In genomic region chr17:31470766-31471418, GRCm38 (mm10) we compare ENCODE assay signal across 22 mouse cellular contexts. TPM values are rescaled to one million over a fixed set of nuclear protein-coding genes. Genes with fewer than 3 reads are reported as not detected.
A peak's percentile ranks its signal among the peaks of the same experiment; 100 is the strongest.
DNase-seq lines count a peak whose midpoint lies in the region; ATAC-seq and TF ChIP-seq lines count a peak whose summit lies in the region.
"Had no signal": no experiment of that assay in that cellular context is flagged by ENCODE, and none has a peak within 500 bp of the region (broad histone marks: within the 10 kb centered on the region; RNA-seq: fewer than 3 reads in every experiment).

No protein-coding gene starts in this region.

- H3K36me3 ChIP-seq in midbrain, embryonic 10.5 days = peaks cover 41% of the 10 kb centered on the region
- H3K36me3 ChIP-seq in midbrain, embryonic 11.5 days (ENCODE audit: control insufficient read depth, insufficient read depth, low read length) = peaks cover 4% of the 10 kb centered on the region
- peaks cover 76% of the 10 kb centered on the region for H3K36me3 ChIP-seq in forebrain, postnatal 0 days (ENCODE audit: insufficient read depth)
- H3K36me3 ChIP-seq in hindbrain, postnatal 0 days (ENCODE audit: insufficient read depth, low read length) = peaks cover 34% of the 10 kb centered on the region
- peaks cover 87% of the 10 kb centered on the region for H3K36me3 ChIP-seq in neural tube, embryonic 13.5 days
- H3K36me3 ChIP-seq: liver, embryonic 13.5 days had no signal

- H3K4me1 ChIP-seq in midbrain, embryonic 10.5 days = peaks cover 14% of the 10 kb centered on the region
- peaks cover 5% of the 10 kb centered on the region; the same call in 1 of the 2 replicates for H3K4me1 ChIP-seq in midbrain, embryonic 11.5 days (ENCODE audit: control insufficient read depth, insufficient read depth, low read length)
- H3K4me1 ChIP-seq in forebrain, postnatal 0 days (ENCODE audit: insufficient read depth) = no peaks in the 10 kb centered on the region
- no peaks in the 10 kb centered on the region for H3K4me1 ChIP-seq in hindbrain, postnatal 0 days (ENCODE audit: insufficient read depth, low read length)
- H3K4me1 ChIP-seq in neural tube, embryonic 13.5 days (replicated peaks) = peaks cover 12% of the 10 kb centered on the region
- H3K4me1 ChIP-seq: embryonic facial prominence, embryonic 13.5 days; heart, embryonic 15.5 days; limb, embryonic 12.5 days had no signal

- ATAC-seq in midbrain, embryonic 11.5 days (ENCODE audit: low FRiP score) = no peak
- ATAC-seq in forebrain, postnatal 0 days = peak; percentile 89
- ATAC-seq in hindbrain, postnatal 0 days = peak; percentile 79
- peak; percentile 84 for ATAC-seq in neural tube, embryonic 13.5 days (ENCODE audit: low read depth)
- no peak for ATAC-seq in megakaryocyte-erythroid progenitor cell, adult 5-6 weeks (replicated peaks; ENCODE audit: low FRiP score, low TSS enrichment, poor library complexity, severe bottlenecking)
- ATAC-seq: activated CD4-positive, CD25-positive, alpha-beta regulatory T cell, adult 4 months; Patski had no signal

- DNase-seq in midbrain, embryonic 10.5 days (ENCODE audit: low spot score) = peak; percentile 39
- no peak for DNase-seq in midbrain, embryonic 11.5 days (ENCODE audit: low spot score, missing footprints)
- DNase-seq in forebrain, postnatal 0 days = peak; percentile 74
- DNase-seq in hindbrain, postnatal 0 days (ENCODE audit: low spot score) = peak; percentile 71
- no peak for DNase-seq in spleen, postnatal 4 days (ENCODE audit: low spot score in 2 of 2)
- no peak for DNase-seq in gastrocnemius, postnatal 14 days
- DNase-seq: adrenal gland, postnatal 14 days; cerebellum, adult 9-11 months; gastrocnemius, adult 2 months; heart, adult 18-20 months; kidney, adult 11 months; kidney, postnatal 25 days; layer of hippocampus, adult 9-11 months; liver, embryonic 13.5 days; thymus, postnatal 4 days had no signal

- H3K9ac ChIP-seq in midbrain, embryonic 11.5 days (ENCODE audit: low read length) = no peak overlapping the region
- no peak overlapping the region for H3K9ac ChIP-seq in forebrain, postnatal 0 days
- H3K9ac ChIP-seq in hindbrain, postnatal 0 days (replicated peaks; ENCODE audit: low read length) = no peak overlapping the region
- no peak overlapping the region for H3K9ac ChIP-seq in neural tube, embryonic 13.5 days
- H3K9ac ChIP-seq: embryonic facial prominence, embryonic 13.5 days; heart, embryonic 15.5 days; limb, embryonic 12.5 days; liver, embryonic 13.5 days had no signal

- 74% methylated on average over 5 of the region's 5 CpGs for WGBS in midbrain, embryonic 10.5 days
- 72% methylated on average over 5 of the region's 5 CpGs for WGBS in midbrain, embryonic 11.5 days
- 37% methylated on average over 5 of the region's 5 CpGs for WGBS in forebrain, postnatal 0 days
- WGBS in hindbrain, postnatal 0 days = 27% methylated on average over 5 of the region's 5 CpGs
- 37% methylated on average over 5 of the region's 5 CpGs for WGBS in neural tube, embryonic 13.5 days

- H3K4me2 ChIP-seq in midbrain, embryonic 11.5 days = no peak overlapping the region
- H3K4me2 ChIP-seq in forebrain, postnatal 0 days (ENCODE audit: low read depth) = no peak overlapping the region
- no peak overlapping the region for H3K4me2 ChIP-seq in hindbrain, postnatal 0 days (ENCODE audit: low read depth, low read length)
- no peak overlapping the region for H3K4me2 ChIP-seq in neural tube, embryonic 13.5 days
- H3K4me2 ChIP-seq: embryonic facial prominence, embryonic 13.5 days; heart, embryonic 15.5 days; limb, embryonic 12.5 days; liver, embryonic 13.5 days had no signal

- no peak overlapping the region for H3K27ac ChIP-seq in midbrain, embryonic 10.5 days (replicated peaks)
- no peak overlapping the region for H3K27ac ChIP-seq in midbrain, embryonic 11.5 days (ENCODE audit: low read depth, low read length)
- H3K27ac ChIP-seq in forebrain, postnatal 0 days (ENCODE audit: low read depth, low read length) = peak overlapping the region; percentile 35; the same call in 1 of the 2 replicates
- H3K27ac ChIP-seq in hindbrain, postnatal 0 days = no peak overlapping the region
- no peak overlapping the region for H3K27ac ChIP-seq in neural tube, embryonic 13.5 days (replicated peaks)
- H3K27ac ChIP-seq: embryonic facial prominence, embryonic 13.5 days; gastrocnemius, adult 2 months; heart, embryonic 15.5 days; limb, embryonic 12.5 days; liver, embryonic 13.5 days had no signal

- no peaks in the 10 kb centered on the region for H3K9me3 ChIP-seq in midbrain, embryonic 10.5 days (replicated peaks)
- H3K9me3 ChIP-seq in midbrain, embryonic 11.5 days (ENCODE audit: control insufficient read depth, low read length) = no peaks in the 10 kb centered on the region
- no peaks in the 10 kb centered on the region for H3K9me3 ChIP-seq in forebrain, postnatal 0 days (ENCODE audit: low read length)
- H3K9me3 ChIP-seq in hindbrain, postnatal 0 days (ENCODE audit: low read length) = no peaks in the 10 kb centered on the region
- H3K9me3 ChIP-seq in neural tube, embryonic 13.5 days = peaks cover 4% of the 10 kb centered on the region; the same call in 1 of the 2 replicates
- H3K9me3 ChIP-seq: embryonic facial prominence, embryonic 13.5 days; heart, embryonic 15.5 days; liver, embryonic 13.5 days had no signal

- no peak for TF ChIP-seq CTCF in forebrain, postnatal 0 days (IDR thresholded peaks at IDR 0.05; ENCODE audit: low read depth)
- TF ChIP-seq CTCF in hindbrain, postnatal 0 days (IDR thresholded peaks at IDR 0.05; ENCODE audit: low read depth) = no peak

- no peaks in the 10 kb centered on the region for H3K27me3 ChIP-seq in midbrain, embryonic 10.5 days (ENCODE audit: low read depth, poor library complexity, severe bottlenecking)
- no peaks in the 10 kb centered on the region for H3K27me3 ChIP-seq in midbrain, embryonic 11.5 days (ENCODE audit: control insufficient read depth, insufficient read depth, low read length)
- no peaks in the 10 kb centered on the region for H3K27me3 ChIP-seq in forebrain, postnatal 0 days (ENCODE audit: insufficient read depth, low read length)
- H3K27me3 ChIP-seq in hindbrain, postnatal 0 days (ENCODE audit: insufficient read depth, low read length) = no peaks in the 10 kb centered on the region
- H3K27me3 ChIP-seq in neural tube, embryonic 13.5 days = no peaks in the 10 kb centered on the region
- H3K27me3 ChIP-seq: embryonic facial prominence, embryonic 13.5 days; heart, embryonic 15.5 days; limb, embryonic 12.5 days; liver, embryonic 13.5 days had no signal

- intact Hi-C loops in gastrocnemius, postnatal 14 days (cut with DNase I; ENCODE audit: low total_unique reads) = no loop called here

- H3K4me3 ChIP-seq in midbrain, embryonic 10.5 days = no peak overlapping the region
- no peak overlapping the region for H3K4me3 ChIP-seq in midbrain, embryonic 11.5 days (ENCODE audit: low read depth, low read length)
- no peak overlapping the region for H3K4me3 ChIP-seq in forebrain, postnatal 0 days (ENCODE audit: low read depth, low read length)
- no peak overlapping the region for H3K4me3 ChIP-seq in hindbrain, postnatal 0 days (ENCODE audit: low read length)
- H3K4me3 ChIP-seq in neural tube, embryonic 13.5 days = no peak overlapping the region
- H3K4me3 ChIP-seq: embryonic facial prominence, embryonic 13.5 days; gastrocnemius, adult 2 months; heart, embryonic 15.5 days; limb, embryonic 12.5 days; liver, embryonic 13.5 days had no signal

RNA-seq across cellular contexts. Expression of gene Wdr4, which starts 48.9 kb away (rescaled TPM):
- 70.2 and 76.7 TPM in 2 replicates for polyA plus RNA-seq in midbrain, embryonic 10.5 days (2016; fragmentation: Nextera tagmentation; extraction: Ambion mirVana)
- polyA plus RNA-seq in midbrain, embryonic 11.5 days (2014; fragmentation: Nextera tagmentation; extraction: Ambion mirVana) = 35.4 and 39.4 TPM in 2 replicates
- 54.4 and 55.7 TPM in 2 replicates for total RNA-seq in forebrain, postnatal 0 days (2014; rRNA removed)
- 28.7 and 31.7 TPM in 2 replicates for polyA plus RNA-seq in forebrain, postnatal 0 days (2015; fragmentation: Nextera tagmentation; extraction: Ambion mirVana)
- total RNA-seq in hindbrain, postnatal 0 days (2014; rRNA removed) = 50.9 and 56.5 TPM in 2 replicates
- polyA plus RNA-seq in hindbrain, postnatal 0 days (2015; fragmentation: Nextera tagmentation; extraction: Ambion mirVana) = 26.3 and 26.8 TPM in 2 replicates
- 31.7 and 32.1 TPM in 2 replicates for polyA plus RNA-seq in neural tube, embryonic 13.5 days (2015; fragmentation: Nextera tagmentation; extraction: Ambion mirVana)
- total RNA-seq in megakaryocyte-erythroid progenitor cell, adult 5-6 weeks (2014; fragmentation: Nextera tagmentation) = 38.3 and 47.6 TPM in 2 replicates
- total RNA-seq in megakaryocyte-erythroid progenitor cell, adult 5-6 weeks (2017) = 18.1 and 62.9 TPM in 2 replicates
- 1 to 10 TPM; 6.7 to 7.9 TPM for total RNA-seq in gastrocnemius, postnatal 14 days (2021)

RNA-seq across cellular contexts. Expression of gene Ndufv3, which starts 49.0 kb away (rescaled TPM):
- polyA plus RNA-seq in midbrain, embryonic 10.5 days (2016; fragmentation: Nextera tagmentation; extraction: Ambion mirVana) = 249 and 258 TPM in 2 replicates
- polyA plus RNA-seq in midbrain, embryonic 11.5 days (2014; fragmentation: Nextera tagmentation; extraction: Ambion mirVana) = 239 and 249 TPM in 2 replicates
- total RNA-seq in forebrain, postnatal 0 days (2014; rRNA removed) = 337 and 459 TPM in 2 replicates
- polyA plus RNA-seq in forebrain, postnatal 0 days (2015; fragmentation: Nextera tagmentation; extraction: Ambion mirVana) = 500 and 583 TPM in 2 replicates
- 226 and 267 TPM in 2 replicates for total RNA-seq in hindbrain, postnatal 0 days (2014; rRNA removed)
- 562 and 575 TPM in 2 replicates for polyA plus RNA-seq in hindbrain, postnatal 0 days (2015; fragmentation: Nextera tagmentation; extraction: Ambion mirVana)
- polyA plus RNA-seq in neural tube, embryonic 13.5 days (2015; fragmentation: Nextera tagmentation; extraction: Ambion mirVana) = 405 and 454 TPM in 2 replicates
- 142 and 209 TPM in 2 replicates for total RNA-seq in megakaryocyte-erythroid progenitor cell, adult 5-6 weeks (2014; fragmentation: Nextera tagmentation)
- 217 and 233 TPM in 2 replicates for total RNA-seq in megakaryocyte-erythroid progenitor cell, adult 5-6 weeks (2017)
- 100 to 1,000 TPM; 423 to 456 TPM for total RNA-seq in gastrocnemius, postnatal 14 days (2021)

Comparison
In these comparisons a context has a peak if more than half of its experiments do, and no peak if none do; other contexts are left out.
1. DNase-seq: peak in midbrain, embryonic 10.5 days (single experiment), forebrain, postnatal 0 days (single experiment) and hindbrain, postnatal 0 days (single experiment); none in midbrain, embryonic 11.5 days (single experiment), spleen, postnatal 4 days (0 of 2) and gastrocnemius, postnatal 14 days (single experiment).
2. ATAC-seq: peak in forebrain, postnatal 0 days (single experiment), hindbrain, postnatal 0 days (single experiment) and neural tube, embryonic 13.5 days (single experiment); none in midbrain, embryonic 11.5 days (single experiment) and megakaryocyte-erythroid progenitor cell, adult 5-6 weeks (single experiment).